Mouse (Mus musculus): ENCODE measurements around the gene Igf2r. TPM values are rescaled to one million over a fixed set of nuclear protein-coding genes. Genes with fewer than 3 reads are reported as not detected.
A peak's percentile ranks its signal among the peaks of the same experiment; 100 is the strongest.

The Igf2r gene
- total RNA-seq, 2 experiments from 2014 or later = 60.7 to 77.0 TPM

- no peak for DNase-seq
Measured at GRCm38 (mm10) chr17:12782861-12783847, 13.7 kb upstream of the Igf2r start.

- no peak for DNase-seq
Measured at GRCm38 (mm10) chr17:12781101-12781500, 11.6 kb upstream of the Igf2r start.

- DNase-seq = no peak
Measured at GRCm38 (mm10) chr17:12780125-12780524, 10.7 kb upstream of the Igf2r start.

- no peak for DNase-seq
Measured at GRCm38 (mm10) chr17:12779442-12779841, 10.0 kb upstream of the Igf2r start.

GRCm38 (mm10) chr17:12773956-12774355 is 4.5 kb upstream of the Igf2r start:
- DNase-seq = no peak

GRCm38 (mm10) chr17:12770500-12770899 is 1.0 kb upstream of the Igf2r start:
- DNase-seq = no peak

GRCm38 (mm10) chr17:12768415-12769379 is 767 bp downstream of the Igf2r start:
- no peak for DNase-seq

GRCm38 (mm10) chr17:12767294-12767852 is 2.1 kb downstream of the Igf2r start:
- no peak for DNase-seq

GRCm38 (mm10) chr17:12763412-12763811 is 6.1 kb downstream of the Igf2r start:
- no peak for DNase-seq

GRCm38 (mm10) chr17:12760355-12761146 is 8.9 kb downstream of the Igf2r start:
- no peak for DNase-seq

- DNase-seq = peak; percentile 73
Measured at GRCm38 (mm10) chr17:12759646-12760074, 9.8 kb downstream of the Igf2r start.

- DNase-seq = no peak
Measured at GRCm38 (mm10) chr17:12758701-12759455, 10.6 kb downstream of the Igf2r start.

- DNase-seq = peak; percentile 75
Measured at GRCm38 (mm10) chr17:12757990-12758389, 11.5 kb downstream of the Igf2r start.

- DNase-seq = no peak
Measured at GRCm38 (mm10) chr17:12757161-12757560, 12.3 kb downstream of the Igf2r start.

GRCm38 (mm10) chr17:12755951-12756350 is 13.5 kb downstream of the Igf2r start:
- no peak for DNase-seq

- no peak for DNase-seq
Measured at GRCm38 (mm10) chr17:12755146-12755545, 14.3 kb downstream of the Igf2r start.

GRCm38 (mm10) chr17:12754243-12755007 is 15.0 kb downstream of the Igf2r start:
- DNase-seq = no peak

GRCm38 (mm10) chr17:12753050-12753449 is 16.4 kb downstream of the Igf2r start:
- DNase-seq = no peak

GRCm38 (mm10) chr17:12751641-12752040 is 17.8 kb downstream of the Igf2r start:
- DNase-seq = no peak

GRCm38 (mm10) chr17:12751218-12751617 is 18.2 kb downstream of the Igf2r start:
- no peak for DNase-seq

Data from adrenal gland, postnatal 10 days (tissue).